Mouse (Mus musculus): ENCODE data around the gene Ppard. TPM values are rescaled to one million over a fixed set of nuclear protein-coding genes. Genes with fewer than 3 reads are reported as not detected.

Gene Ppard
- polyA plus RNA-seq, 1 experiment from 2014 or later = 2.9 TPM

- H3K36me3 ChIP-seq (ENCODE audit: control insufficient read depth, insufficient read depth, low read length) = no peaks in the 10 kb centered on the region
- 0 out of 2 replicates have a peak overlapping the region, but pooled peaks have one; percentile 15 for H3K27ac ChIP-seq (replicated peaks; ENCODE audit: low read depth, low read length)
- WGBS = 40% methylated on average over 4 of the region's 4 CpGs
- H3K9ac ChIP-seq (ENCODE audit: low read depth, low read length) = no peak overlapping the region
- H3K4me2 ChIP-seq (ENCODE audit: low read depth, low read length) = no peak overlapping the region
- DNase-seq (ENCODE audit: low spot score) (no peak), ATAC-seq (ENCODE audit: low read depth) (no peak)
- H3K4me3 ChIP-seq (ENCODE audit: low read depth, low read length) = no peak overlapping the region
- no peaks in the 10 kb centered on the region for H3K9me3 ChIP-seq (ENCODE audit: control insufficient read depth, low read length)
- H3K4me1 ChIP-seq (ENCODE audit: control insufficient read depth, insufficient read depth, low read length) = peaks cover 7% of the 10 kb centered on the region; the same call in 1 of the 2 replicates
- H3K27me3 ChIP-seq (replicated peaks; ENCODE audit: control insufficient read depth, insufficient read depth, low read length) = no peaks in the 10 kb centered on the region
These were observed 46.7 kb downstream of the Ppard start for GRCm38 (mm10) chr17:28279236-28279635.

DNA sequence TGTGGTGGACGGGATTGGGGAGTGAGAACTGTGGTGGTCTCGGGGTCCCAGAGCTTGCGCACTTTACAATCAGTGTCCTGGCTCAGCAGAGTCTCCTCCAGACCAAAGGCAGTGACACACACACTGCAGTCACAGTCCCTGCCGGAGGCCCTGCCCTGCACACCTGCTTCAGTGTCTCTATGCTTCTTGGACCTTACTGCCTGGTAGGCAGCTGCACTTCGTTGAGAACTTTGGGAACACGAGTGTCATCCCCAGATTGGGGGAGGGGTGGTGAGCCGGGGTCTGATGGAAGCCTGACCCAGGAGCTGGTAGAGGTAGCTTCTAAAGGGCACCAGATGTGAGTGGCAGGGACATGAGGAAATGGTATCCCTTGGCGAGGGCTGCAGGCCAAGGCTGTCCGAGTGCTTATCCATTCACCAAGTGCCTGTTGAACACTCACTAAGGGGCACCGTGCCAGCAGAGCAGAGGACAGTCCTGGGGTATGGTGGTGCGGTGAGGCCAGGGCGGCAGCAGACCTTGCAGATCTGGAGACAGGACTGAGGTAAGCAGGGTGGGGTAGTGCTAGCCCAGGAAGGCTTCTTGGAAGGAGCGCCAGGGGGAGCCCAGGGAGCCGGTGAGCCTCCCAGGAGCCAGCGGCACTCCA lies 47.4 kb downstream of the Ppard start:
- Histone ChIP-seq H3K27ac (replicated peaks; ENCODE audit: low read depth, low read length) (0 out of 2 replicates have a peak overlapping the region, but pooled peaks have one; percentile 15), H3K9me3 (ENCODE audit: control insufficient read depth, low read length) (no peaks in the 10 kb centered on the region), H3K27me3 (replicated peaks; ENCODE audit: control insufficient read depth, insufficient read depth, low read length) (no peaks in the 10 kb centered on the region), H3K4me1 (ENCODE audit: control insufficient read depth, insufficient read depth, low read length) (peaks cover 7% of the 10 kb centered on the region; the same call in 1 of the 2 replicates), H3K4me3 (ENCODE audit: low read depth, low read length) (no peak overlapping the region), H3K36me3 (ENCODE audit: control insufficient read depth, insufficient read depth, low read length) (no peaks in the 10 kb centered on the region), H3K9ac (ENCODE audit: low read depth, low read length) (peak overlapping the region; percentile 34; the same call in 1 of the 2 replicates), H3K4me2 (ENCODE audit: low read depth, low read length) (no peak overlapping the region)
- ATAC-seq (ENCODE audit: low read depth) (no peak; the same call in 1 of the 2 replicates), DNase-seq (ENCODE audit: low spot score) (no peak)
- 64% methylated on average over 15 of the region's 15 CpGs for WGBS

DNA sequence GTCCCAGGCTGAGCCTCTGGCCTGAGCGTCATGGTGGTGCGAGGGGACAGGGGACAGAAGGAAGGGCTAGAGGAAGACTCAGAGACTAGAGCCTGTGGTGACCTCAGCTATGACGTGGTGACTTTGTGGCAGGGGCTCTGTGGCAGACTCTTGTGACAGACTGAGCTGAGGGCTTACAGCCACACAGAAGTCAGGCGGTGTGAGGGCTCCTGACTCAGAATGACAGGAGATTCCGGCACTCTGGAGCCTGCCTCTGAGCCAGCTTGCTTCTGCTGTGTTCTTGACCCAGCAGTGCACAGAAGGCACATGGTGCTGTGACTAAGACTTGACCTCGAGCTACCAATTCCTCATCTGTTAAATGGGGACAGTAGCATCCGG lies 47.9 kb downstream of the Ppard start:
- H3K4me3 ChIP-seq (ENCODE audit: low read depth, low read length) = no peak overlapping the region
- ATAC-seq (ENCODE audit: low read depth) = no peak
- H3K4me2 ChIP-seq (ENCODE audit: low read depth, low read length) = no peak overlapping the region
- H3K9me3 ChIP-seq (ENCODE audit: control insufficient read depth, low read length) = no peaks in the 10 kb centered on the region
- H3K9ac ChIP-seq (ENCODE audit: low read depth, low read length) = no peak overlapping the region
- peaks cover 7% of the 10 kb centered on the region; the same call in 1 of the 2 replicates for H3K4me1 ChIP-seq (ENCODE audit: control insufficient read depth, insufficient read depth, low read length)
- no peak for DNase-seq (ENCODE audit: low spot score)
- H3K27me3 ChIP-seq (replicated peaks; ENCODE audit: control insufficient read depth, insufficient read depth, low read length) = no peaks in the 10 kb centered on the region
- 75% methylated on average over 7 of the region's 7 CpGs for WGBS
- no peaks in the 10 kb centered on the region for H3K36me3 ChIP-seq (ENCODE audit: control insufficient read depth, insufficient read depth, low read length)
- no peak overlapping the region for H3K27ac ChIP-seq (replicated peaks; ENCODE audit: low read depth, low read length)

DNA sequence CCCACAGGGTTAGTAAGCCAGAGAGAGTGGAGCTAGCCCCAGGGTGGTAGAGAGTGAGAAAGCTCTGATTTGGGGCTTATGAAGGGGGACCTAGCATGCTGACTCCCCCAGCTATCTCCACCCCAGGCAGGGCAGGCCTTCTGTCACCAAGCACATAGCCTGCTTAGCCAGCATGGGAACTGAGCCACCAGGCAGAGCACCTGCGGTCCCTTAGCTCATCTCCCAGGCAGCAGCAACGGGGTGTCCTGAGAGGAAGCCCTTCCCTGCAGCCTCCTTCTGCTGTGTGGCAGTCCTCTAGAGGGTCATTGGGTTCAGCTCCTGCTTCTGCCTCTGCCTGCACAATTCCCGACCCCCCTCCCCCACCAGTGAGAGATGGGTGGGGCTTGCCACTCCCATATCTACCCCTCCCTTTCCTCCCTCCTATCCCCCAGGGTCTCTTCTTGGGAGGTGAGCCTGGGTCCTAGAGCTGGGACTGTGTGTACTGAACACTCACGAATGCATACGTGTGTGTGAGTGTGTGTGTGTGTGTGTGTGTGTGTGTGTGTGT lies 48.4 kb downstream of the Ppard start:
- Histone ChIP-seq H3K36me3 (ENCODE audit: control insufficient read depth, insufficient read depth, low read length) (no peaks in the 10 kb centered on the region), H3K9ac (ENCODE audit: low read depth, low read length) (no peak overlapping the region), H3K27me3 (replicated peaks; ENCODE audit: control insufficient read depth, insufficient read depth, low read length) (no peaks in the 10 kb centered on the region), H3K4me1 (ENCODE audit: control insufficient read depth, insufficient read depth, low read length) (peaks cover 7% of the 10 kb centered on the region; the same call in 1 of the 2 replicates), H3K27ac (replicated peaks; ENCODE audit: low read depth, low read length) (no peak overlapping the region), H3K4me2 (ENCODE audit: low read depth, low read length) (no peak overlapping the region), H3K9me3 (ENCODE audit: control insufficient read depth, low read length) (no peaks in the 10 kb centered on the region), H3K4me3 (ENCODE audit: low read depth, low read length) (no peak overlapping the region)
- 37% methylated on average over 4 of the region's 5 CpGs for WGBS
- ATAC-seq (ENCODE audit: low read depth) (peak; percentile 32), DNase-seq (ENCODE audit: low spot score) (peak; percentile 40)

GRCm38 (mm10) chr17:28281866-28282441 lies 49.5 kb downstream of the Ppard start:
- no peak overlapping the region for H3K9ac ChIP-seq (ENCODE audit: low read depth, low read length)
- no peaks in the 10 kb centered on the region for H3K9me3 ChIP-seq (ENCODE audit: control insufficient read depth, low read length)
- peaks cover 7% of the 10 kb centered on the region; the same call in 1 of the 2 replicates for H3K4me1 ChIP-seq (ENCODE audit: control insufficient read depth, insufficient read depth, low read length)

DNA sequence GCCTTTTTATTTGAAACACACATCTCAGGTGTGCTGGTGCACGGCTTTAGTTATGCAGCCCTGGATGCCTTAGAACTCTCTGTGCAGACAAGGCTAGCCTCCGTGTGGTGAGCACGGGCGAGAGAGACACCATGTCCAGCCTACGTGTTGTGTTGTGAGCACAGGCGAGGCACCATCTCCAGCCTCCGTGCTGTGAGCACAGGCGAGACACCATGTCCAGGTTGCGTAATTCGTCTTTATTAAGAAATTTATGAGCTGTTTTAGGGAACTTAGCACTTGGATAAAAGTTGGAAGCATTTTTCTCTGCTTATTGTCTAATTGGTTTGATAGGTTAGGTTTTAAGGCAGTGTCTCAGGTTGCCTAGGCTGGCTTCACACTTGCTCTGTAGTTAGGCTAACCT lies 50.7 kb downstream of the Ppard start:
- no peak for DNase-seq (ENCODE audit: low spot score)
- Histone ChIP-seq H3K9ac (ENCODE audit: low read depth, low read length) (no peak overlapping the region), H3K4me2 (ENCODE audit: low read depth, low read length) (no peak overlapping the region), H3K36me3 (ENCODE audit: control insufficient read depth, insufficient read depth, low read length) (0 out of 2 replicates have a peak, but pooled peaks cover 3% of the 10 kb centered on the region), H3K4me3 (ENCODE audit: low read depth, low read length) (no peak overlapping the region), H3K27ac (replicated peaks; ENCODE audit: low read depth, low read length) (no peak overlapping the region), H3K27me3 (replicated peaks; ENCODE audit: control insufficient read depth, insufficient read depth, low read length) (no peaks in the 10 kb centered on the region), H3K4me1 (ENCODE audit: control insufficient read depth, insufficient read depth, low read length) (peaks cover 7% of the 10 kb centered on the region; the same call in 1 of the 2 replicates), H3K9me3 (ENCODE audit: control insufficient read depth, low read length) (no peaks in the 10 kb centered on the region)
- no peak for ATAC-seq (ENCODE audit: low read depth)
- 87% methylated on average over 10 of the region's 10 CpGs for WGBS

More at GRCm38 (mm10) chr17:28281866-28282441, 49.5 kb downstream of the Ppard start:
- Histone ChIP-seq H3K4me2 (ENCODE audit: low read depth, low read length) (no peak overlapping the region), H3K27ac (replicated peaks; ENCODE audit: low read depth, low read length) (no peak overlapping the region; the same call in 1 of the 2 replicates), H3K36me3 (ENCODE audit: control insufficient read depth, insufficient read depth, low read length) (0 out of 2 replicates have a peak, but pooled peaks cover 3% of the 10 kb centered on the region), H3K27me3 (replicated peaks; ENCODE audit: control insufficient read depth, insufficient read depth, low read length) (no peaks in the 10 kb centered on the region), H3K4me3 (ENCODE audit: low read depth, low read length) (no peak overlapping the region)
- DNase-seq (ENCODE audit: low spot score) (no peak), ATAC-seq (ENCODE audit: low read depth) (no peak)
- WGBS = 91% methylated on average over 7 of the region's 7 CpGs

DNA sequence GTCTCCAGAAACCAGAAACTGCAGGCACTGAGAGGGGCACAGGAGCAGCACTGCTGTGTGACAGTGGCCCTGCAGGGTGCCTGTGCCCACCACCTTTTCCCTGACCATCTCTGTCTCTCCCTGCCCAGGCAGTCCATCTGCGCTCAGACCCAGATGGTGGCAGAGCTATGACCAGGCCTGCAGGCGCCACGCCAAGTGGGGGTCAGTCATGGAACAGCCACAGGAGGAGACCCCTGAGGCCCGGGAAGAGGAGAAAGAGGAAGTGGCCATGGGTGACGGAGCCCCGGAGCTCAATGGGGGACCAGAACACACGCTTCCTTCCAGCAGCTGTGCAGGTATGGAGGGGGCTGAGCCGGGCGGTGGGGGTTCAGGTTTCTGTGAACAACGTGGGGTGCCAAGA lies 53.6 kb downstream of the Ppard start:
- no peak overlapping the region for H3K9ac ChIP-seq (ENCODE audit: low read depth, low read length)
- 0 out of 2 replicates have a peak, but pooled peaks cover 3% of the 10 kb centered on the region for H3K36me3 ChIP-seq (ENCODE audit: control insufficient read depth, insufficient read depth, low read length)
- H3K9me3 ChIP-seq (ENCODE audit: control insufficient read depth, low read length) = no peaks in the 10 kb centered on the region
- H3K27me3 ChIP-seq (replicated peaks; ENCODE audit: control insufficient read depth, insufficient read depth, low read length) = no peaks in the 10 kb centered on the region
- ATAC-seq (ENCODE audit: low read depth) (no peak), DNase-seq (ENCODE audit: low spot score) (no peak)
- no peak overlapping the region for H3K4me2 ChIP-seq (ENCODE audit: low read depth, low read length)
- no peak overlapping the region for H3K4me3 ChIP-seq (ENCODE audit: low read depth, low read length)
- no peaks in the 10 kb centered on the region for H3K4me1 ChIP-seq (ENCODE audit: control insufficient read depth, insufficient read depth, low read length)
- H3K27ac ChIP-seq (replicated peaks; ENCODE audit: low read depth, low read length) = no peak overlapping the region
- WGBS = 63% methylated on average over 10 of the region's 10 CpGs

GRCm38 (mm10) chr17:28286964-28287363 lies 54.5 kb downstream of the Ppard start:
- no peak overlapping the region for H3K27ac ChIP-seq (replicated peaks; ENCODE audit: low read depth, low read length)
- 0 out of 2 replicates have a peak, but pooled peaks cover under 1% of the 10 kb centered on the region for H3K9me3 ChIP-seq (ENCODE audit: control insufficient read depth, low read length)
- no peak overlapping the region for H3K4me3 ChIP-seq (ENCODE audit: low read depth, low read length)
- H3K9ac ChIP-seq (ENCODE audit: low read depth, low read length) = no peak overlapping the region
- H3K4me1 ChIP-seq (ENCODE audit: control insufficient read depth, insufficient read depth, low read length) = no peaks in the 10 kb centered on the region
- no peaks in the 10 kb centered on the region for H3K27me3 ChIP-seq (replicated peaks; ENCODE audit: control insufficient read depth, insufficient read depth, low read length)
- DNase-seq (ENCODE audit: low spot score) (no peak), ATAC-seq (ENCODE audit: low read depth) (no peak)
- 0 out of 2 replicates have a peak, but pooled peaks cover 3% of the 10 kb centered on the region for H3K36me3 ChIP-seq (ENCODE audit: control insufficient read depth, insufficient read depth, low read length)
- no peak overlapping the region for H3K4me2 ChIP-seq (ENCODE audit: low read depth, low read length)
- 55% methylated on average over 5 of the region's 5 CpGs for WGBS

Measured in embryonic facial prominence, embryonic 14.5 days (tissue).